Mouse (Mus musculus): ENCODE results near the gene Fyn. TPM values are rescaled to one million over a fixed set of nuclear protein-coding genes. Genes with fewer than 3 reads are reported as not detected.

Fyn gene
- polyA plus RNA-seq, 1 experiment from 2014 or later: 13.4 TPM

- no peak for ATAC-seq (ENCODE audit: low read depth)
- no peak overlapping the region for H3K4me3 ChIP-seq (ENCODE audit: low read length)
- no peak overlapping the region for H3K9ac ChIP-seq (ENCODE audit: low read length)
- H3K9me3 ChIP-seq (ENCODE audit: control insufficient read depth, low read length): no peaks in the 10 kb centered on the region
- H3K27ac ChIP-seq (ENCODE audit: low read length): no peak overlapping the region
- no peaks in the 10 kb centered on the region for H3K4me1 ChIP-seq (replicated peaks; ENCODE audit: control insufficient read depth, insufficient read depth, low read length)
- H3K27me3 ChIP-seq (ENCODE audit: control insufficient read depth, insufficient read depth, low read depth, low read length): no peaks in the 10 kb centered on the region
- no peak overlapping the region for H3K4me2 ChIP-seq (ENCODE audit: low read depth, low read length)
- H3K36me3 ChIP-seq (ENCODE audit: control insufficient read depth, insufficient read depth, low read length): 0 out of 2 replicates have a peak, but pooled peaks cover 2% of the 10 kb centered on the region
Measured at GRCm38 (mm10) chr10:39441636-39442035, 73.0 kb downstream of the Fyn start.

GRCm38 (mm10) chr10:39443122-39443521 is 74.5 kb downstream of the Fyn start:
- Histone ChIP-seq H3K9me3 (ENCODE audit: control insufficient read depth, low read length) (no peaks in the 10 kb centered on the region), H3K27ac (ENCODE audit: low read length) (no peak overlapping the region), H3K27me3 (ENCODE audit: control insufficient read depth, insufficient read depth, low read depth, low read length) (no peaks in the 10 kb centered on the region), H3K4me3 (ENCODE audit: low read length) (no peak overlapping the region), H3K4me2 (ENCODE audit: low read depth, low read length) (no peak overlapping the region), H3K4me1 (replicated peaks; ENCODE audit: control insufficient read depth, insufficient read depth, low read length) (no peaks in the 10 kb centered on the region), H3K9ac (ENCODE audit: low read length) (no peak overlapping the region), H3K36me3 (ENCODE audit: control insufficient read depth, insufficient read depth, low read length) (0 out of 2 replicates have a peak, but pooled peaks cover 2% of the 10 kb centered on the region)
- WGBS: 36% methylated on average over 2 of the region's 2 CpGs
- ATAC-seq (ENCODE audit: low read depth): no peak

GRCm38 (mm10) chr10:39443947-39444346 is 75.3 kb downstream of the Fyn start:
- 0 out of 2 replicates have a peak, but pooled peaks have one; percentile 26 for ATAC-seq (ENCODE audit: low read depth)
- Histone ChIP-seq H3K36me3 (ENCODE audit: control insufficient read depth, insufficient read depth, low read length) (0 out of 2 replicates have a peak, but pooled peaks cover 2% of the 10 kb centered on the region), H3K9ac (ENCODE audit: low read length) (no peak overlapping the region), H3K4me1 (replicated peaks; ENCODE audit: control insufficient read depth, insufficient read depth, low read length) (0 out of 2 replicates have a peak, but pooled peaks cover 3% of the 10 kb centered on the region), H3K4me2 (ENCODE audit: low read depth, low read length) (no peak overlapping the region), H3K27ac (ENCODE audit: low read length) (no peak overlapping the region), H3K4me3 (ENCODE audit: low read length) (no peak overlapping the region), H3K9me3 (ENCODE audit: control insufficient read depth, low read length) (no peaks in the 10 kb centered on the region), H3K27me3 (ENCODE audit: control insufficient read depth, insufficient read depth, low read depth, low read length) (no peaks in the 10 kb centered on the region)

GRCm38 (mm10) chr10:39445870-39446269 is 77.2 kb downstream of the Fyn start:
- no peaks in the 10 kb centered on the region for H3K9me3 ChIP-seq (ENCODE audit: control insufficient read depth, low read length)
- H3K9ac ChIP-seq (ENCODE audit: low read length): no peak overlapping the region
- H3K36me3 ChIP-seq (ENCODE audit: control insufficient read depth, insufficient read depth, low read length): no peaks in the 10 kb centered on the region
- no peak overlapping the region for H3K4me2 ChIP-seq (ENCODE audit: low read depth, low read length)
- ATAC-seq (ENCODE audit: low read depth): no peak
- H3K27me3 ChIP-seq (ENCODE audit: control insufficient read depth, insufficient read depth, low read depth, low read length): no peaks in the 10 kb centered on the region
- WGBS: 72% methylated on average over 11 of the region's 11 CpGs
- H3K4me1 ChIP-seq (replicated peaks; ENCODE audit: control insufficient read depth, insufficient read depth, low read length): peaks cover 18% of the 10 kb centered on the region; the same call in 1 of the 2 replicates
- H3K4me3 ChIP-seq (ENCODE audit: low read length): no peak overlapping the region
- no peak overlapping the region for H3K27ac ChIP-seq (ENCODE audit: low read length)

- Histone ChIP-seq H3K4me3 (ENCODE audit: low read length) (no peak overlapping the region), H3K9me3 (ENCODE audit: control insufficient read depth, low read length) (no peaks in the 10 kb centered on the region), H3K4me2 (ENCODE audit: low read depth, low read length) (no peak overlapping the region), H3K36me3 (ENCODE audit: control insufficient read depth, insufficient read depth, low read length) (no peaks in the 10 kb centered on the region), H3K27ac (ENCODE audit: low read length) (no peak overlapping the region), H3K9ac (ENCODE audit: low read length) (no peak overlapping the region), H3K27me3 (ENCODE audit: control insufficient read depth, insufficient read depth, low read depth, low read length) (no peaks in the 10 kb centered on the region), H3K4me1 (replicated peaks; ENCODE audit: control insufficient read depth, insufficient read depth, low read length) (peaks cover 22% of the 10 kb centered on the region)
- no peak for ATAC-seq (ENCODE audit: low read depth)
- 83% methylated on average over 5 of the region's 5 CpGs for WGBS
Measured at GRCm38 (mm10) chr10:39446706-39447105, 78.1 kb downstream of the Fyn start.

GRCm38 (mm10) chr10:39449179-39449578 is 80.5 kb downstream of the Fyn start:
- Histone ChIP-seq H3K27ac (ENCODE audit: low read length) (no peak overlapping the region; the same call in 1 of the 2 replicates), H3K4me3 (ENCODE audit: low read length) (no peak overlapping the region), H3K27me3 (ENCODE audit: control insufficient read depth, insufficient read depth, low read depth, low read length) (no peaks in the 10 kb centered on the region), H3K9me3 (ENCODE audit: control insufficient read depth, low read length) (no peaks in the 10 kb centered on the region), H3K36me3 (ENCODE audit: control insufficient read depth, insufficient read depth, low read length) (no peaks in the 10 kb centered on the region), H3K9ac (ENCODE audit: low read length) (no peak overlapping the region), H3K4me2 (ENCODE audit: low read depth, low read length) (no peak overlapping the region), H3K4me1 (replicated peaks; ENCODE audit: control insufficient read depth, insufficient read depth, low read length) (peaks cover 22% of the 10 kb centered on the region)
- 46% methylated on average over 4 of the region's 4 CpGs for WGBS
- ATAC-seq (ENCODE audit: low read depth): no peak

- peak overlapping the region; percentile 28; the same call in 1 of the 2 replicates for H3K4me2 ChIP-seq (ENCODE audit: low read depth, low read length)
- no peaks in the 10 kb centered on the region for H3K9me3 ChIP-seq (ENCODE audit: control insufficient read depth, low read length)
- peak overlapping the region; percentile 79 for H3K27ac ChIP-seq (ENCODE audit: low read length)
- peaks cover 22% of the 10 kb centered on the region for H3K4me1 ChIP-seq (replicated peaks; ENCODE audit: control insufficient read depth, insufficient read depth, low read length)
- no peaks in the 10 kb centered on the region for H3K36me3 ChIP-seq (ENCODE audit: control insufficient read depth, insufficient read depth, low read length)
- H3K9ac ChIP-seq (ENCODE audit: low read length): peak overlapping the region; percentile 37
- no peak for ATAC-seq (ENCODE audit: low read depth)
- no peak overlapping the region for H3K4me3 ChIP-seq (ENCODE audit: low read length)
- no peaks in the 10 kb centered on the region for H3K27me3 ChIP-seq (ENCODE audit: control insufficient read depth, insufficient read depth, low read depth, low read length)
- WGBS: 56% methylated on average over 8 of the region's 8 CpGs
Measured at GRCm38 (mm10) chr10:39450356-39450755, 81.7 kb downstream of the Fyn start.

- Histone ChIP-seq H3K4me1 (replicated peaks; ENCODE audit: control insufficient read depth, insufficient read depth, low read length) (peaks cover 22% of the 10 kb centered on the region), H3K4me3 (ENCODE audit: low read length) (no peak overlapping the region), H3K27me3 (ENCODE audit: control insufficient read depth, insufficient read depth, low read depth, low read length) (no peaks in the 10 kb centered on the region), H3K36me3 (ENCODE audit: control insufficient read depth, insufficient read depth, low read length) (no peaks in the 10 kb centered on the region), H3K9me3 (ENCODE audit: control insufficient read depth, low read length) (no peaks in the 10 kb centered on the region), H3K27ac (ENCODE audit: low read length) (peak overlapping the region; percentile 84), H3K9ac (ENCODE audit: low read length) (no peak overlapping the region), H3K4me2 (ENCODE audit: low read depth, low read length) (no peak overlapping the region)
- 52% methylated on average over 6 of the region's 6 CpGs for WGBS
- peak; percentile 66 for ATAC-seq (ENCODE audit: low read depth)
Measured at GRCm38 (mm10) chr10:39451065-39451464, 82.4 kb downstream of the Fyn start.

GRCm38 (mm10) chr10:39451918-39452624 is 83.4 kb downstream of the Fyn start:
- WGBS: 83% methylated on average over 8 of the region's 8 CpGs
- H3K4me2 ChIP-seq (ENCODE audit: low read depth, low read length): no peak overlapping the region
- peaks cover 22% of the 10 kb centered on the region for H3K4me1 ChIP-seq (replicated peaks; ENCODE audit: control insufficient read depth, insufficient read depth, low read length)
- H3K9ac ChIP-seq (ENCODE audit: low read length): no peak overlapping the region
- H3K27ac ChIP-seq (ENCODE audit: low read length): peak overlapping the region; percentile 55
- no peak for ATAC-seq (ENCODE audit: low read depth)
- no peaks in the 10 kb centered on the region for H3K27me3 ChIP-seq (ENCODE audit: control insufficient read depth, insufficient read depth, low read depth, low read length)
- H3K4me3 ChIP-seq (ENCODE audit: low read length): no peak overlapping the region
- H3K9me3 ChIP-seq (ENCODE audit: control insufficient read depth, low read length): no peaks in the 10 kb centered on the region
- no peaks in the 10 kb centered on the region for H3K36me3 ChIP-seq (ENCODE audit: control insufficient read depth, insufficient read depth, low read length)
